Mouse (Mus musculus) lung, postnatal 4 days (tissue): ENCODE measurements around the gene Gm9736.
"Not testable (repeated sequence)": the region's sequence is repeated elsewhere in the genome, so short reads cannot be mapped to it uniquely, and the experiment has no call there.

Source experiments
- DNase-seq, 2 experiments: peaks; one replicate each; pipeline ENCODE4 v3.0.0; 2021

Gm9736 gene

GRCm38 (mm10) chr10:77724855-77725254 lies 26.3 kb downstream of the Gm9736 start:
- no peak for DNase-seq

- not testable (repeated sequence) for DNase-seq
These were observed 30.9 kb downstream of the Gm9736 start, which contains the start of gene Krtap12-1 for GRCm38 (mm10) chr10:77720299-77720698. Krtap12-1 (plus strand) TSS chr10:77720599.

DNA sequence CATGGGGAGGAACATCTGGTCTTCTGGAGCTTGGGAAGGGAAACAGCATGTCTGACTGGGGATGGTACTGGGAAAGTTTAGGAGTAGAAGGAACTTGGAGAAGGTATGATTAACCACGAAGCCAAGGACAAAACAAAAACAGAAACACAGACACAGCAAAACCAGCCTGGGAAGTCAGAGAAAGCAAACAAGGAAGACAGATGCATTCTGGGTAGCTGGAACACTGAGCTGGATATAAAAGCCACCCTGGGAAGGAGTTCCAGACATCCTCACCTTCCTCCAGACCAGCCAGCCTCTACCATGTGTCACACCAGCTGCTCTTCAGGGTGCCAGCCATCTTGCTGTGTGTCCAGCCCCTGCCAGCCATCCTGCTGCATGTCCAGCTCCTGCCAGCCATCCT lies 35.6 kb downstream of the Gm9736 start, which contains the start of gene Gm10142:
TSS of gene Gm10142 (plus strand) at position 301 of the 400 bp plus-strand sequence.
- no peak for DNase-seq

DNA sequence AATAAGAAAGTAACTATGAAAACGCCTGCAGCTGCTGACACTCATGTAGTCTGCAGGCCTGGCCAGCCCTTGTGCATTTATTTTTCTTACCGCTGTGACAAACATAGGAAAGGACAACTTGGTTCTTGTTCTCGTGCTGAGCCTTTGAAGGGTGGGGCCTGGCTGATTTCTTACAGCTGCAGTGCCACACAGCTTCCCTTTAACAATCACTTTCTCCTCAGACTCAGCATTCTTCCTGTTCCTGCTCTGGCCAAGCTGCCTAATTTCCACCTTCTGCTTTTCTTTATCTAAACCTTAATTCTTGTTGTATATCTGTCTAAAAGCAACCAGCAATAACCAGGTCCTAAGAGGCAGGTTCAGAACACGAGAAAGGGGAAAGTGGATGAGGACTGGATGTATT lies 37.4 kb downstream of the Gm9736 start:
- DNase-seq: no peak

DNA sequence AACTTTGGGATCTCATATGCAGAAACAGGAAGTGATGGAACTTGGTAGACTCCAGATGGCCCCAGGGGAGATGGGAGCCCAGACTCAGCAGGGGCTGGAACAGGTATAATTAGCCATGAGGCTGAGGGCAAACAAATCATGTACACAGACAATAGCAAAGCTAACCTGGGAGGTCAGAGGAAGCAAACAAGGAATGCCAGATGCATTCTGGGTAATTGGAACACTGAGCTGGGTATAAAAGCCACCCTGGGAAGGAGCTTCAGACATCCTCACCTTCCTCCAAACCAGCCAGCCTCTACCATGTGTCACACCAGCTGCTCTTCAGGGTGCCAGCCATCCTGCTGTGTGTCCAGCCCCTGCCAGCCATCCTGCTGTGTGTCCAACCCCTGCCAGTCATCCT lies 40.0 kb downstream of the Gm9736 start, which contains the start of gene Gm10024:
TSS of gene Gm10024 (plus strand) at position 301 of the 400 bp plus-strand sequence.
- DNase-seq: not testable (repeated sequence)

DNA sequence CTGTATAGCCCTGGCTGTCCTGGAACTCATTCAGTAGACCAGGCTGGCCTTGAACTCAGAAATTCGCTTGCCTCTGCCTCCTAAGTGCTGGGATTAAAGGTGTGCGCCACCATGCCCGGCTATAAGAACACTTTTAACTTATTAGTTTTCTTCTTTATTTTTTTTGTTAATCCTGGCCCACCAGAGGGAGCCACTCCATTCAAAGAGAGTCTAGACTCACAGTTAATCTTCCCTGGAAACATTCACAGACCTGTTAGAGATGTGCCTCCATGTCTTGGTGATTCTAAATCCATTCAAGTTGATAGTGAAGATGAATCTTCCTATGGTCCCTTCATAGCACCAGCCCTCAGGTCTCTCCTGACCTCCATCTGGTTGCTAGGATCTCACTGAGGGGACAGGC lies 41.3 kb downstream of the Gm9736 start:
- DNase-seq: no peak

DNA sequence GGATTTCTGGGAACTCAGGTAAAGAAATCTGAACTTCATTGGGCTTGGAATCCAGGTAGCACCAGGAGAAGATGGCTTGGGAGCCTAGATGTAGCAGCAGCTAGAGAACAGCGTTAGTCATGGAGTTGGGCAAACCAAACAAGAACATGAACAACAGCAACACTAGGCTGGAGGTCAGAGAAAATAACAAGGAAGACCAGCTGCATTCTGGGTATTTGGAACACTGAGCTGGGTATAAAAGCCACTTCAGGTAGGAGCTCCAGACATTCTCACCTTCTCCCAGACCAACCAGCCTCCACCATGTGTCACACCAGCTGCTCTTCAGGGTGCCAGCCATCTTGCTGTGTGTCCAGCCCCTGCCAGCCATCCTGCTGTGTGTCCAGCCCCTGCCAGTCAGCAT lies 44.8 kb downstream of the Gm9736 start, which contains the start of gene Gm10272:
TSS of gene Gm10272 (plus strand) at position 301 of the 400 bp plus-strand sequence.
- no peak for DNase-seq
